8 mouse cellular contexts compared by ENCODE assay signal in genomic region chr13:73469257-73469967, GRCm38 (mm10). TPM values are rescaled to one million over a fixed set of nuclear protein-coding genes. Genes with fewer than 3 reads are reported as not detected.
A peak's percentile ranks its signal among the peaks of the same experiment; 100 is the strongest.
DNase-seq lines count a peak whose midpoint lies in the region; ATAC-seq and TF ChIP-seq lines count a peak whose summit lies in the region.

No protein-coding gene starts in this region.

- H3K4me1 ChIP-seq in kidney, embryonic 14.5 days (ENCODE audit: control insufficient read depth, insufficient read depth, low read length): peaks cover 15% of the 10 kb centered on the region; the same call in 1 of the 2 replicates
- H3K4me1 ChIP-seq in limb, embryonic 12.5 days (replicated peaks): peaks cover 30% of the 10 kb centered on the region

- DNase-seq in kidney, postnatal 10 days: no peak
- DNase-seq in brain, embryonic 14.5 days (ENCODE audit: low read depth): peak; percentile 9
- DNase-seq in retina, embryonic 14.5 days (ENCODE audit: low spot score): peak; percentile 41
- DNase-seq in embryo, embryonic 10 days (ENCODE audit: low spot score): no peak
- no peak for DNase-seq in urinary bladder, adult 18-20 months (ENCODE audit: low spot score in 2 of 2)
- DNase-seq in urinary bladder, postnatal 4 days (ENCODE audit: low spot score in 2 of 2): no peak

- no peaks in the 10 kb centered on the region; the same call in 1 of the 2 replicates for H3K36me3 ChIP-seq in kidney, embryonic 14.5 days (ENCODE audit: control insufficient read depth, insufficient read depth, low read length)
- peaks cover 16% of the 10 kb centered on the region for H3K36me3 ChIP-seq in limb, embryonic 12.5 days

- no peak for ATAC-seq in kidney, embryonic 14.5 days (ENCODE audit: low FRiP score, low TSS enrichment)
- no peak for ATAC-seq in limb, embryonic 12.5 days (ENCODE audit: insufficient number of reproducible peaks, insufficient read depth, low FRiP score, low TSS enrichment, low read depth)

- no peaks in the 10 kb centered on the region for H3K27me3 ChIP-seq in kidney, embryonic 14.5 days (ENCODE audit: control insufficient read depth, insufficient read depth, low read length)
- no peaks in the 10 kb centered on the region for H3K27me3 ChIP-seq in limb, embryonic 12.5 days

- no peak overlapping the region for H3K27ac ChIP-seq in kidney, embryonic 14.5 days (ENCODE audit: low read depth, low read length)
- H3K27ac ChIP-seq in limb, embryonic 12.5 days: no peak overlapping the region

- no peaks in the 10 kb centered on the region for H3K9me3 ChIP-seq in kidney, embryonic 14.5 days (ENCODE audit: control insufficient read depth, low read length)
- H3K9me3 ChIP-seq in limb, embryonic 12.5 days: no peaks in the 10 kb centered on the region

- no peak for TF ChIP-seq CTCF in brain, embryonic 14.5 days (IDR thresholded peaks at IDR 0.05; ENCODE audit: borderline replicate concordance, extremely low read depth, insufficient read depth, insufficient read length)

- no peak overlapping the region; the same call in 1 of the 2 replicates for H3K4me3 ChIP-seq in kidney, embryonic 14.5 days (ENCODE audit: low read length)
- 0 out of 2 replicates have a peak overlapping the region, but pooled peaks have one; percentile 89 for H3K4me3 ChIP-seq in limb, embryonic 12.5 days (replicated peaks)

- H3K9ac ChIP-seq in kidney, embryonic 14.5 days (ENCODE audit: low read depth, low read length): no peak overlapping the region; the same call in 1 of the 2 replicates
- H3K9ac ChIP-seq in limb, embryonic 12.5 days (replicated peaks): peak overlapping the region; percentile 90; the same call in 1 of the 2 replicates

- H3K4me2 ChIP-seq in kidney, embryonic 14.5 days (replicated peaks; ENCODE audit: low read depth, low read length): peak overlapping the region; percentile 91; the same call in 1 of the 2 replicates
- H3K4me2 ChIP-seq in limb, embryonic 12.5 days: peak overlapping the region; percentile 86

- WGBS in kidney, embryonic 14.5 days: 54% methylated on average over 9 of the region's 9 CpGs
- 71% methylated on average over 9 of the region's 9 CpGs for WGBS in limb, embryonic 12.5 days

- no peak for TF ChIP-seq POLR2A in brain, embryonic 14.5 days (IDR thresholded peaks at IDR 0.05; ENCODE audit: borderline replicate concordance, extremely low read depth, insufficient read depth, insufficient read length, poor library complexity, severe bottlenecking)

RNA-seq across cellular contexts. Expression of gene Lpcat1, which starts 2.4 kb away (rescaled TPM):
- polyA plus RNA-seq in kidney, embryonic 14.5 days (2014; fragmentation: Nextera tagmentation; extraction: Ambion mirVana): 39.8 and 45.0 TPM in 2 replicates
- polyA plus RNA-seq in brain, embryonic 14.5 days (2012; rRNA removed): 91.4 and 99.1 TPM in 2 replicates
- polyA plus RNA-seq in limb, embryonic 12.5 days (2016; fragmentation: Nextera tagmentation; extraction: Ambion mirVana): 61.2 and 61.7 TPM in 2 replicates

Comparison
In these comparisons a context has a peak if more than half of its experiments do, and no peak if none do; other contexts are left out.
1. DNase-seq: peak in brain, embryonic 14.5 days (single experiment) and retina, embryonic 14.5 days (single experiment); none in kidney, postnatal 10 days (single experiment), embryo, embryonic 10 days (single experiment), urinary bladder, adult 18-20 months (0 of 2) and urinary bladder, postnatal 4 days (0 of 2).